Mouse (Mus musculus): ENCODE data around the gene Cbarp. TPM values are rescaled to one million over a fixed set of nuclear protein-coding genes. Genes with fewer than 3 reads are reported as not detected.

Cbarp gene
- polyA plus RNA-seq, 1 experiment from 2014 or later, result 11.1 TPM

- DNase-seq (ENCODE audit: low spot score), result peak; percentile 60
- peak overlapping the region; percentile 26 for H3K4me3 ChIP-seq (ENCODE audit: low read depth, low read length)
- H3K9ac ChIP-seq (ENCODE audit: low read length), result no peak overlapping the region
- H3K27ac ChIP-seq (ENCODE audit: low read depth, low read length), result peak overlapping the region; percentile 85
- H3K4me1 ChIP-seq (ENCODE audit: control insufficient read depth, insufficient read depth, low read length), result peaks cover 55% of the 10 kb centered on the region
- WGBS, result 9% methylated on average over 6 of the region's 7 CpGs
- H3K27me3 ChIP-seq (ENCODE audit: control insufficient read depth, insufficient read depth, low read length), result no peaks in the 10 kb centered on the region
- peaks cover 8% of the 10 kb centered on the region for H3K36me3 ChIP-seq (ENCODE audit: control insufficient read depth, insufficient read depth, low read length)
- no peaks in the 10 kb centered on the region for H3K9me3 ChIP-seq (ENCODE audit: control insufficient read depth, low read length)
- H3K4me2 ChIP-seq (ENCODE audit: low read depth), result peak overlapping the region; percentile 48
- no peak for ATAC-seq (ENCODE audit: insufficient read depth, low FRiP score, low TSS enrichment)
Measured at GRCm38 (mm10) chr10:80161522-80162242, 21.0 kb upstream of the Cbarp start.

- peak overlapping the region; percentile 48 for H3K4me2 ChIP-seq (ENCODE audit: low read depth)
- DNase-seq (ENCODE audit: low spot score) (peak; percentile 58), ATAC-seq (ENCODE audit: insufficient read depth, low FRiP score, low TSS enrichment) (no peak)
- H3K9me3 ChIP-seq (ENCODE audit: control insufficient read depth, low read length), result no peaks in the 10 kb centered on the region
- 1% methylated on average over 33 of the region's 33 CpGs for WGBS
- H3K27ac ChIP-seq (ENCODE audit: low read depth, low read length), result peak overlapping the region; percentile 85
- H3K9ac ChIP-seq (ENCODE audit: low read length), result peak overlapping the region; percentile 44
- peak overlapping the region; percentile 33 for H3K4me3 ChIP-seq (ENCODE audit: low read depth, low read length)
- peaks cover 18% of the 10 kb centered on the region for H3K36me3 ChIP-seq (ENCODE audit: control insufficient read depth, insufficient read depth, low read length)
- H3K27me3 ChIP-seq (ENCODE audit: control insufficient read depth, insufficient read depth, low read length), result no peaks in the 10 kb centered on the region
- H3K4me1 ChIP-seq (ENCODE audit: control insufficient read depth, insufficient read depth, low read length), result peaks cover 53% of the 10 kb centered on the region
Measured at GRCm38 (mm10) chr10:80160455-80161371, 20.1 kb upstream of the Cbarp start.

- Histone ChIP-seq H3K36me3 (ENCODE audit: control insufficient read depth, insufficient read depth, low read length) (peaks cover 26% of the 10 kb centered on the region), H3K27me3 (ENCODE audit: control insufficient read depth, insufficient read depth, low read length) (no peaks in the 10 kb centered on the region), H3K27ac (ENCODE audit: low read depth, low read length) (peak overlapping the region; percentile 87), H3K4me1 (ENCODE audit: control insufficient read depth, insufficient read depth, low read length) (peaks cover 52% of the 10 kb centered on the region), H3K4me2 (ENCODE audit: low read depth) (peak overlapping the region; percentile 59), H3K9ac (ENCODE audit: low read length) (peak overlapping the region; percentile 44), H3K9me3 (ENCODE audit: control insufficient read depth, low read length) (no peaks in the 10 kb centered on the region), H3K4me3 (ENCODE audit: low read depth, low read length) (peak overlapping the region; percentile 33)
- ATAC-seq (ENCODE audit: insufficient read depth, low FRiP score, low TSS enrichment) (peak; percentile 70), DNase-seq (ENCODE audit: low spot score) (peak; percentile 96)
- under 1% methylated on average over 54 of the region's 55 CpGs for WGBS
Measured at GRCm38 (mm10) chr10:80159561-80160454, 19.2 kb upstream of the Cbarp start.

GRCm38 (mm10) chr10:80159021-80159560 is 18.5 kb upstream of the Cbarp start:
- peak overlapping the region; percentile 87 for H3K27ac ChIP-seq (ENCODE audit: low read depth, low read length)
- peak overlapping the region; percentile 33 for H3K4me3 ChIP-seq (ENCODE audit: low read depth, low read length)
- H3K9ac ChIP-seq (ENCODE audit: low read length), result peak overlapping the region; percentile 44
- ATAC-seq (ENCODE audit: insufficient read depth, low FRiP score, low TSS enrichment) (peak; percentile 1), DNase-seq (ENCODE audit: low spot score) (no peak)
- WGBS, result 6% methylated on average over 12 of the region's 12 CpGs
- peaks cover 50% of the 10 kb centered on the region for H3K4me1 ChIP-seq (ENCODE audit: control insufficient read depth, insufficient read depth, low read length)
- no peaks in the 10 kb centered on the region for H3K9me3 ChIP-seq (ENCODE audit: control insufficient read depth, low read length)
- H3K4me2 ChIP-seq (ENCODE audit: low read depth), result peak overlapping the region; percentile 59
- peaks cover 33% of the 10 kb centered on the region for H3K36me3 ChIP-seq (ENCODE audit: control insufficient read depth, insufficient read depth, low read length)
- no peaks in the 10 kb centered on the region for H3K27me3 ChIP-seq (ENCODE audit: control insufficient read depth, insufficient read depth, low read length)

GRCm38 (mm10) chr10:80158307-80158986 is 17.8 kb upstream of the Cbarp start:
- H3K27ac ChIP-seq (ENCODE audit: low read depth, low read length), result peak overlapping the region; percentile 87
- H3K4me3 ChIP-seq (ENCODE audit: low read depth, low read length), result peak overlapping the region; percentile 12
- H3K36me3 ChIP-seq (ENCODE audit: control insufficient read depth, insufficient read depth, low read length), result peaks cover 40% of the 10 kb centered on the region
- no peaks in the 10 kb centered on the region for H3K27me3 ChIP-seq (ENCODE audit: control insufficient read depth, insufficient read depth, low read length)
- no peak overlapping the region for H3K9ac ChIP-seq (ENCODE audit: low read length)
- no peak for ATAC-seq (ENCODE audit: insufficient read depth, low FRiP score, low TSS enrichment)
- H3K9me3 ChIP-seq (ENCODE audit: control insufficient read depth, low read length), result no peaks in the 10 kb centered on the region
- 17% methylated on average over 18 of the region's 18 CpGs for WGBS
- peak; percentile 64 for DNase-seq (ENCODE audit: low spot score)
- peak overlapping the region; percentile 59 for H3K4me2 ChIP-seq (ENCODE audit: low read depth)
- H3K4me1 ChIP-seq (ENCODE audit: control insufficient read depth, insufficient read depth, low read length), result peaks cover 55% of the 10 kb centered on the region

- ATAC-seq (ENCODE audit: insufficient read depth, low FRiP score, low TSS enrichment), result no peak
- no peaks in the 10 kb centered on the region for H3K27me3 ChIP-seq (ENCODE audit: control insufficient read depth, insufficient read depth, low read length)
- H3K4me3 ChIP-seq (ENCODE audit: low read depth, low read length), result no peak overlapping the region
- no peak for DNase-seq (ENCODE audit: low spot score)
- WGBS, result 69% methylated on average over 15 of the region's 15 CpGs
- H3K27ac ChIP-seq (ENCODE audit: low read depth, low read length), result peak overlapping the region; percentile 87; the same call in 1 of the 2 replicates
- H3K36me3 ChIP-seq (ENCODE audit: control insufficient read depth, insufficient read depth, low read length), result peaks cover 50% of the 10 kb centered on the region
- 0 out of 2 replicates have a peak overlapping the region, but pooled peaks have one; percentile 5 for H3K4me2 ChIP-seq (ENCODE audit: low read depth)
- no peaks in the 10 kb centered on the region for H3K9me3 ChIP-seq (ENCODE audit: control insufficient read depth, low read length)
- H3K4me1 ChIP-seq (ENCODE audit: control insufficient read depth, insufficient read depth, low read length), result peaks cover 66% of the 10 kb centered on the region
- peak overlapping the region; percentile 35; the same call in 1 of the 2 replicates for H3K9ac ChIP-seq (ENCODE audit: low read length)
Measured at GRCm38 (mm10) chr10:80157141-80157929, 16.7 kb upstream of the Cbarp start.

GRCm38 (mm10) chr10:80156752-80157053 is 16.1 kb upstream of the Cbarp start:
- peaks cover 53% of the 10 kb centered on the region for H3K36me3 ChIP-seq (ENCODE audit: control insufficient read depth, insufficient read depth, low read length)
- peaks cover 67% of the 10 kb centered on the region for H3K4me1 ChIP-seq (ENCODE audit: control insufficient read depth, insufficient read depth, low read length)
- 0 out of 2 replicates have a peak overlapping the region, but pooled peaks have one; percentile 10 for H3K4me3 ChIP-seq (ENCODE audit: low read depth, low read length)
- no peak overlapping the region for H3K4me2 ChIP-seq (ENCODE audit: low read depth)
- no peaks in the 10 kb centered on the region for H3K9me3 ChIP-seq (ENCODE audit: control insufficient read depth, low read length)
- DNase-seq (ENCODE audit: low spot score) (no peak), ATAC-seq (ENCODE audit: insufficient read depth, low FRiP score, low TSS enrichment) (no peak)
- WGBS, result 78% methylated on average over 7 of the region's 7 CpGs
- H3K9ac ChIP-seq (ENCODE audit: low read length), result no peak overlapping the region
- H3K27me3 ChIP-seq (ENCODE audit: control insufficient read depth, insufficient read depth, low read length), result no peaks in the 10 kb centered on the region
- peak overlapping the region; percentile 87; the same call in 1 of the 2 replicates for H3K27ac ChIP-seq (ENCODE audit: low read depth, low read length)
